Mouse (Mus musculus) olfactory bulb, adult 2 months (tissue): ENCODE data around the gene Myo3b. TPM values are rescaled to one million over a fixed set of nuclear protein-coding genes. Genes with fewer than 3 reads are reported as not detected.

Experiments
- H3K27ac ChIP-seq: fragments of 200-500 bp; 2 replicates; pipeline ENCODE4 v1.5.1; 2012; ENCODE audit warnings: low read depth, low read length; ENCODE audit not compliant: insufficient read depth
- H3K4me1 ChIP-seq: fragments of 200-500 bp; 2 replicates; pipeline ENCODE4 v1.6.1; 2012; ENCODE audit warnings: low read length; ENCODE audit not compliant: control insufficient read depth, insufficient read depth
- H3K4me3 ChIP-seq: fragments of 200-500 bp; 2 replicates; pipeline ENCODE4 v1.5.1; 2012; ENCODE audit warnings: mild to moderate bottlenecking, low read depth, low read length, moderate library complexity; ENCODE audit not compliant: insufficient read depth
- CTCF ChIP-seq: fragments of 200-500 bp; IDR thresholded peaks from 2 replicates; pipeline ENCODE4 v1.5.1; 2012; ENCODE audit warnings: low read depth, mild to moderate bottlenecking, low read length, moderate library complexity; ENCODE audit not compliant: insufficient read depth
- POLR2A ChIP-seq: fragments of 200-500 bp; IDR thresholded peaks from 2 replicates; pipeline ENCODE4 v1.6.1; 2012; ENCODE audit warnings: mild to moderate bottlenecking, low read depth, low read length, moderate library complexity; ENCODE audit not compliant: insufficient read depth
- WGBS: fragments of 180-500 bp; shearing (Covaris S2); methylation state at CpG from one replicate; pipeline ENCODE4 v1.1.7; 2018; 5-methylcytosine and 5-hydroxymethylcytosine counted together
- polyA plus RNA-seq: library from polyadenylated mRNA; stranded (reverse); fragments of >200 nt; gene quantifications from 2 replicates; pipeline ENCODE4 v1.2.4, GENCODE M21; 2012; ENCODE audit warnings: low replicate concordance; ENCODE audit not compliant: missing spikeins, insufficient read depth, insufficient read length

Gene Myo3b
- polyA plus RNA-seq, 1 experiment: not detected

GRCm38 (mm10) chr2:70339061-70339460 is 300.1 kb downstream of the Myo3b start:
- Histone ChIP-seq H3K4me1 (peaks cover 6% of the 10 kb centered on the region), H3K27ac (no peak overlapping the region), H3K4me3 (no peak overlapping the region)
- TF ChIP-seq CTCF (no peak), POLR2A (no peak)
- 83% methylated on average over 7 of the region's 7 CpGs for WGBS

GRCm38 (mm10) chr2:70339501-70339900 is 300.6 kb downstream of the Myo3b start:
- TF ChIP-seq POLR2A (no peak), CTCF (no peak)
- Histone ChIP-seq H3K4me1 (peaks cover 6% of the 10 kb centered on the region), H3K27ac (no peak overlapping the region), H3K4me3 (no peak overlapping the region)
- 52% methylated on average over 6 of the region's 6 CpGs for WGBS

- no peak for TF ChIP-seq POLR2A
- TF ChIP-seq CTCF: no peak
- Histone ChIP-seq H3K4me3 (no peak overlapping the region), H3K4me1 (peaks cover 6% of the 10 kb centered on the region), H3K27ac (no peak overlapping the region)
- 96% methylated on average over 8 of the region's 8 CpGs for WGBS
Observed at GRCm38 (mm10) chr2:70340224-70340623, 301.3 kb downstream of the Myo3b start.

- 76% methylated on average over 8 of the region's 8 CpGs for WGBS
- H3K27ac ChIP-seq: no peak overlapping the region
- no peak overlapping the region for H3K4me3 ChIP-seq
- no peak for TF ChIP-seq CTCF
- no peak for TF ChIP-seq POLR2A
- H3K4me1 ChIP-seq: no peaks in the 10 kb centered on the region
Observed at GRCm38 (mm10) chr2:70345126-70345525, 306.2 kb downstream of the Myo3b start.

- Histone ChIP-seq H3K4me3 (no peak overlapping the region), H3K27ac (no peak overlapping the region), H3K4me1 (no peaks in the 10 kb centered on the region)
- TF ChIP-seq POLR2A: no peak
- no peak for TF ChIP-seq CTCF
- WGBS: 32% methylated on average over 1 of the region's 1 CpGs
Observed at GRCm38 (mm10) chr2:70347511-70347910, 308.6 kb downstream of the Myo3b start.

GRCm38 (mm10) chr2:70348793-70349553 is 310.0 kb downstream of the Myo3b start:
- WGBS: 66% methylated on average over 11 of the region's 11 CpGs
- H3K4me3 ChIP-seq: no peak overlapping the region

GRCm38 (mm10) chr2:70352435-70353165 is 313.7 kb downstream of the Myo3b start:
- no peak for TF ChIP-seq CTCF
- no peak for TF ChIP-seq POLR2A
- 89% methylated on average over 10 of the region's 10 CpGs for WGBS
- Histone ChIP-seq H3K4me1 (no peaks in the 10 kb centered on the region), H3K27ac (no peak overlapping the region), H3K4me3 (no peak overlapping the region)

More at GRCm38 (mm10) chr2:70348793-70349553, 310.0 kb downstream of the Myo3b start:
- Histone ChIP-seq H3K4me1 (no peaks in the 10 kb centered on the region), H3K27ac (no peak overlapping the region)
- TF ChIP-seq POLR2A: no peak
- no peak for TF ChIP-seq CTCF

- no peak overlapping the region for H3K27ac ChIP-seq
- TF ChIP-seq CTCF (no peak), POLR2A (no peak)
- no peaks in the 10 kb centered on the region for H3K4me1 ChIP-seq
- 91% methylated on average over 4 of the region's 4 CpGs for WGBS
- H3K4me3 ChIP-seq: no peak overlapping the region
Observed at GRCm38 (mm10) chr2:70354056-70354455, 315.1 kb downstream of the Myo3b start.

GRCm38 (mm10) chr2:70355026-70355425 is 316.1 kb downstream of the Myo3b start:
- WGBS: 70% methylated on average over 2 of the region's 2 CpGs
- H3K4me1 ChIP-seq: no peaks in the 10 kb centered on the region
- TF ChIP-seq CTCF (no peak), POLR2A (no peak)
- H3K27ac ChIP-seq: no peak overlapping the region
- H3K4me3 ChIP-seq: no peak overlapping the region
